Mouse (Mus musculus) induced T-regulatory cell, adult 2 months (primary cell): ENCODE data around the gene Ubtd2.

Experiments used
- DNase-seq: peaks from one replicate; pipeline ENCODE4 v3.0.0-alpha.2; 2012; ENCODE audit warnings: low read depth

The Ubtd2 gene

GRCm38 (mm10) chr11:32518770-32519169 is 63.6 kb downstream of the Ubtd2 start:
- no peak for DNase-seq

DNA sequence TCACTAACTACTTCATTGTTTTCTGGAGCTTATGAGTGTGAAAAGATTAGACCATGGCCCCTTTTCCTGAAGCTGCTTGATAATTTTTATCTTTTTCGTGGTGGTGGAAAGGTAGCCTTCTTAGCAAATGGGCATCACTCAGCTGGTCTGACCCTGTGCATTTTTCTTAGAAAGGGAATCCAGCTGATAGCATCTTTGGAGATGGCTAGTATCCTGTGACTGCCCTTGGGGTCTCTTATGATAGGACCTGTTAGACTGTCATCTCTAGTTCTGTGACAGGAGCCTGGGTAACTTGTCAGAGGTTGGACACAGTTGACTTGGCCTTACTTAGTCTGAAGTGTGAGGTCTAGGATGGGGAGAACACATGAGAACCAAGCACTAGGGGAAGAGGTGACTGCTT is 64.2 kb downstream of the Ubtd2 start:
- no peak for DNase-seq

DNA sequence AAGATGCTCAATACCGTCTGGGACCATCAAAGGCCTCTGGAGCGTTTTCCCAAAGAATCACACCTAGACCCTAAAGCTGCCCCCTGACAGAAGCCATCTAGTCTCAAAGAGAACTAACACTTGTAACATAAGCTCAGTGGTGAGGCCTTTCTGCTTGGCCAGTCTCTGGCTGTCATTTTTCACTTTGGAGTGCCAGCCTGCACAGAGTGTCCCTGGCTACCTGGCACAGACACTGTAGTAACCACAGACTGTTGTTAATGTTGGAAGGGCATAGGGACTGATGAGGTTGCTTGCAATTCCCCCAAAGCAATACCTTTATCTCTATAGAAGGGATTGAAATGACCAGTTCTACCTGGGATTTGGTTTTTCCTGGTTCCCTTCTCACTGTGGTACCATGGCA is 66.1 kb downstream of the Ubtd2 start:
- DNase-seq, result no peak

- no peak for DNase-seq
Observed at GRCm38 (mm10) chr11:32524122-32524920, 69.2 kb downstream of the Ubtd2 start.

DNA sequence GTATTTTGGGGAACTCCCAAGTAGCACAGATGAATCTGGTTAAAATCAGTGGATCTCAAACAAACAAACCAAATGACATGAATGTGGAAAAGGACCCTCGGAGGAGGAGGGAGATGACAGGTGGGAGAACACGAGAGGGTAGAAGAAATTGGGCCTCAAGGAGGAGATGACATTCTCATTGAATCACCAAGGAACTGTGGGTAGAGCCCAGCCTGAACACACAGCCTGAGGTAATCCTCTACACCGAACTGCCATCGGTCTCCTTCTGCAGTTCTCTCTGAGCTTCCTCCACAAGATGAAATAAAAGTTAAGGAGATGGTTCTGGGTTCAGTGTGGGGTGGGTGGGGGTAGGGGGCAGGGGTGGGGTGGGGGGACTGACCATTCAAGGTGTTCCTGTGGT is 71.8 kb downstream of the Ubtd2 start:
- no peak for DNase-seq

DNA sequence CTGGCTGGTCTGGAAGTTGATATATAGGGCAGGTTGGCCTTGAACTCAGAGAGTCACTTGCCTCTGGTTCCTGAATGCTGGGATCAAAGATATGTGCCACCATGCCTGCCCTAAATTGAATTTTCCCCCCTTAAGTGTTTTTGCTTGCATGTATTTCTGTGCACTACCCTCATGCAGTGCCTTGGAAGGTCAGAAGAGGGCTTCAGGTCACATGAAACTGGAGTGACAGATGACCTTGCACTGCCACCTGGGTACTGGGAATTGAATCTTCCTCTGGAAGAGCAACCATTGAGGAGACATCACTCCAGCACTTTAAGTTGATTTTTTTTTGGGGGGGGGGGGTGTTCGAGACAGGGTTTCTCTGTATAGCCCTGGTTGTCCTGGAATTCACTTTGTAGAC is 75.0 kb downstream of the Ubtd2 start:
- peak; percentile 65 for DNase-seq

DNA sequence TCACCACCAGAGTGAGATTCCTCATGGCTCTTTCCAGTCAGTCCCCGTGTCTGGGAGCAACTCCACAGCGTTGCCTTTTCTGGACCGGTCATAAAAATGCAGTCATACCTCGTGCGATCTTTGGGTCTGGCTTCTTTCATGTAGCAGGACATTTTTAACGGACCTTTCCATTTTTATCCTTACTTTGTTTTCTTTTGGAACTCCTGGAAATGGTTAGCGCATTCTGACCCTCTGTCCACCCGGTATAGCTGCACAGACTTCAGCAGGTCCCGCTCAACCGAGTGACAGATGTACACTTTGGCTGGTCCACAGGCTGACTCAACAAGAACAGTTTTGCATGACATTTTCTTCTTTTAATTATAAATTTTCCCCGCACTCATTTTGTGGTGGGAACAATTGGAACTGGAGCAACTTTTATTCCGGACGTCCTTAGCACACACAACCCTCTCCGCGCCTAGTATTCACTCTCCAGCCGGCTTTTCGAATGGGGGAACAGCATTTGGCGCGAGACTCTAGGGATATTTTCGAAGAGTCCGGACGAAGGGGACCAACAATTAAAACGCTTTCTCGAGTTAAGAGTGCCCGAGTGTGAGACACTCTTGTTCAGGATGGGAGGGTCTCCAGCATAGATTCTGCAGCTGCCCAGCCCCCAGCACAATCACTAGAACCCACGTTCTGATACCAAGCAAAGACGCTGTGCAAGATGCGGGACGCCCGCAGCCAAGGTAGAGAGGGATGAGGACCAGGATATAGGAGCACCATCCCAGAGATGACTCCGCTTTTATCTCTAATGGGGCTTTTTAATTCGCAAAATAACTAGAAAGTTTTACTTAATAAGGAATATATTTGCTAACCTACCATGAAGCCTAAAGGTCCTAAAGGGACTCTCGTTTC is 76.9 kb downstream of the Ubtd2 start, which contains the start of gene Efcab9:
Gene Efcab9, minus strand, starts transcription at position 211 of the 894 bp plus-strand sequence.
- no peak for DNase-seq

DNA sequence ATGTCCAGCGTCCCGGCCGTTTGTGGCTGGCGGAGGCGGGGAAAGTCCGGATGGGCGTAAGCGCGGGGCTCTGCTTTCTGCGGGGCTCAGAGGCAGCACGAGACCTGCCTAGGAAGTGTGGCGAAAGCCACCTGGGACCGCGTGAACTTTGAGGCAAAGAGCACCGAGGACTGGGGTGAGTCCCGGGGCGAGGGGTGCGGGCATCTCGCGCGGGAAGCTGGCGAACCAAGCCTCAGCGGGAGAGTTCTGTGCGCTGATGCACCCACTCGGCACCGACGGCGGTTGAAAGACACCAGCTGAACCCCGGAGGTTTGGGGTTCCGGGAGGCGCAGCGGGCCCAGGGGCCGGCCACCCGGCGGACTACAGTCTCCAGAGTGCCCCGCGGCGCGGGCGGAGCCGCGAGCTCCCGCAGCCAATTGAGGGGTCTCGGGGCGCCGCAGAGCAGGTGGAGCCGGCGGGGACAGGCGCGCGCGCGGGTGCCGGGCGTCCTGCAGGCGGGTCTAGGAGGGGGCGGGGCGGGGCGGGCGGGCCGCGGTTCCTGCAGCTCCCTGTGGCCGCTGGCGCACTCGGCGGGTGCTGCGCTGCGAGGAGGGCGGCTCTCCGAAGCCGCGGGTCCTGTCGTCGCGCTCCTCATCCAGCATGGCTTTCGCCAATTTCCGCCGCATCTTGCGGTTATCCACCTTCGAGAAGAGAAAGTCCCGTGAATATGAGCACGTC is 77.8 kb downstream of the Ubtd2 start, which contains the start of gene Stk10:
Gene Stk10, plus strand, starts transcription at position 541 of the 717 bp plus-strand sequence.
- peak; percentile 92 for DNase-seq

GRCm38 (mm10) chr11:32533482-32534261 is 78.5 kb downstream of the Ubtd2 start:
- peak; percentile 92 for DNase-seq

DNA sequence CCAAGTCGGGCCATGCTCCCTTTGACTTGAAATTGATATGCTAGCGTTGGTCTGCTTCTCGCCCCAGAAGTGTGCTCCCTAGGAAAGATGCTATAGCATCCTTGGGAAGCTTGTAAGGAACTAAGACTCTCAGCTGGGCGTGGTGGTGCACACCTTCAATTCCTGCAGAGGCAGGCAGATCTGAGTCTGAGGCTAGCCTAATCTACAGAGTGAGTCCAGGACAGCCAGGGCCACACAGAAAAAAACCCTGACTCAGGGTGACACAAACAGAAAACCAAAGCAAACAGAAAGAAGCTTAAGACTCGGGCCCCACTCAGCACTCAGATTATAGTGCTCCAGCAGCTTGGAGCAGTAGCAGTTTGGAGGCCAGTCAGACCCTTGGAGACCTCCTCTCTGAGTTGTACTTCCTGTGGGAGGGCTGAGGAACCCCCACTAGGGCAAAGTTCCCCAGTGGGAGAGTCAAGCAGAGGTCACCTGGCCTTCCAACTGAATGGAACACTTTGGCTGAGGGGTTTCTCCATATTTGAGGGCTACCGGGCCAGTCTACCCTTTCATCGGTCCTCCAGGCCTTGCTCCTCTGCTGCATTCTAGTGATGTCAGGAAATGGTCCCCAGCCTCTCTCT is 79.4 kb downstream of the Ubtd2 start:
- DNase-seq, result peak; percentile 76

DNA sequence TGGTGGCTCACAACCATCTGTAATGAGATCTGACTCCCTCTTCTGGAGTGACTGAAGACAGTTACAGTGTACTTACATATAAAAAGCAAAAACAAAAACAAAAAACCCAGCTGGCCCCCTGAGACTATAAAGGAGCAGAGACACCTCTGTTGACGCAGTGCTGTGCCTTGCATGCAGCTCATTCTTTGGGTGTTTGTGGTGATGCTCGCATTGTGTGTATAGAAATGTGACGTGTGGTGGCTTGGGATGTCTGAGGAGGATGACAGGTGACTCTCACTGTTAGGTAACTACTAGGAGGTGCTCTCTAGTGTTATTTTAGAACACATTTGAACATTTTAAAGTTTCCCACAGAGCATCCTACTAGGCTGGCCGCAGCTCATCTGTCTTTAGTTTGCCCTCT is 80.5 kb downstream of the Ubtd2 start:
- peak; percentile 82 for DNase-seq

DNA sequence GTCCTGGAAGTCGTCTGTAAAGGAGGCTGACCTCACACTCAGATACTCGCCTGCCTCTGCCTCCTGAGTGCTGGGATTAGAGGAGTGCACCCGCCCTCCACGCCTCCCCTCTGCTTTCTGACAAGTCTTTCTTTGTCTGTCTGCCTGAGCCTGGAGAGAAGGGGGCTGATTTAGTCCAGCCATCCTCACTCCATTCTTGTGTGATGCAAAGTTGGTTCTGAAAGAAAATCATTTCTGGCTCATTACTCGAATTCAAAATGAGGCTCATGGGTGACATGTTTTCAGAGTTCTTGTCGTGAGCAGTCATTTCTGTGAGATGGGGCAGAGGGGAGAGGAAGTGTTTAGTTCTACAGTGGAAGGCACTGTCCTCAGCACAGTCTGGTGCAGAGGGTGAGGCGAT is 81.8 kb downstream of the Ubtd2 start:
- DNase-seq, result peak; percentile 67

DNA sequence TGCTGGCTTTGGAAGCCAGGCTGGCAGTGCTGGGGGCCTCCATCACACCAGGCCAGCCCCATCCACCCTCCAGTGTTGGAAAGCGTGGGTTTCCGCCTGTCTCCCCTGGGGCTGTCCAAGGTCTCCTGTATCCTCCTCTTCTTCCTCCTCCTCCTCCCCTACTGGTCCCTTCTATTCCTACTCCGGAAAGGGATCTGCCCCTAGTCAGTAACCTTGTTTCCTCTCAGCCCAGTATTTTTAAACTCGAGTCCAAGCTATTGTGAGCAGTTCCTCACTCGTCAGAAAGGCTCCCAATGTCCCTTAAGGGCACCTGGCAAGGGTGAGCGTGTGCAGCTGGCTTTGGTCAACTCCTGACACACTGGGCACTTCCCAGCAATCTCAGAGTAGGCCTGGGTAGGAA is 83.3 kb downstream of the Ubtd2 start:
- no peak for DNase-seq

GRCm38 (mm10) chr11:32538846-32539245 is 83.7 kb downstream of the Ubtd2 start:
- peak; percentile 69 for DNase-seq

- peak; percentile 36 for DNase-seq
Observed at GRCm38 (mm10) chr11:32539717-32540116, 84.5 kb downstream of the Ubtd2 start.

- DNase-seq, result no peak
Observed at GRCm38 (mm10) chr11:32540463-32540862, 85.3 kb downstream of the Ubtd2 start.

GRCm38 (mm10) chr11:32542181-32542580 is 87.0 kb downstream of the Ubtd2 start:
- DNase-seq, result peak; percentile 77

- DNase-seq, result peak; percentile 93
Observed at GRCm38 (mm10) chr11:32542687-32543411, 87.7 kb downstream of the Ubtd2 start.

DNA sequence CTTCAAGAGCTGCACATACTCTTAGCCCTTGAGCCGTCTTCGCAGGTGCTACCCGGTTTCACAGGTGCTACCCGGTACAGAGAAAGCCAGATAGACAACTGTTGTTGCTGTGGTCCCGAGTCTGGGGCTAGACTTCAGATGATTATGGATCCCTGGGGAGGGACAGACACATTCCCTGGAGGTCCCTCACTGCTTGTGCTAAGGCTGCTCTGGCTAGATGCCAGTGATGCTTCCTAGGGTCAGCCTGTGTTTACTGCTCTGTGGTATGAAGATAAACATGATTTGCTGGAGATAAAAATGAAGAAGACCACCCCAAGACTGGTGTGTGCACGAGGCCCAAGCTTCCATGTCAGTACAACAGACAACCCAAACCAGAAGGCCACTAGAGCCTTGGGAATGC is 88.9 kb downstream of the Ubtd2 start:
- peak; percentile 17 for DNase-seq

GRCm38 (mm10) chr11:32544497-32544896 is 89.3 kb downstream of the Ubtd2 start:
- peak; percentile 9 for DNase-seq
